Mouse (Mus musculus): Measurements from ENCODE around the gene Lbh.

DNA sequence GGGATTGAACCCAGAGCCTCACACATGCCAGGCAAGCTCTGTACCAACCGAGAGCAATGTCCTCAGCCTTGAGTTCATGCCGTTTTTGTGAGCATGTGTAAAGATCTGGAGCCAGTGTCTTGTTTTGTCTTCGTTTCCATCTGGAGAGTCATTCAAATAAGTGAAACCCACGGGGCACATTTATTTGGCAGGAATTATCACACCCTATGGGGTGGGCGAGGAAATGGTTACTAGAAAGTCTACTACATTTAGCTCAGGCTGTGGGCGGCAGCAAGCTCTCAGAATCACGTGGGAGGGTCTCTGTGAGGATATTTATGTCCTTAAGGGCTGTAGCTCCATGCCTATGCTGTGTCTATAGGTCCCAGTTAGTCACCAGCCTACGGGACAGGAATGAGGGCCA is 6.2 kb downstream of the Lbh start:
- TF ChIP-seq TAL1 (IDR thresholded peaks at IDR 0.05; ENCODE audit: low read length) = no peak
- TF ChIP-seq GATA1 (IDR thresholded peaks at IDR 0.05; ENCODE audit: low read length) = no peak

Measured in erythroblast, embryonic 14.5 days (primary cell).